Mouse (Mus musculus) hindbrain, embryonic 15.5 days (tissue): ENCODE measurements at regions not wholly inside any gene's neighbourhood (a gene's known extent, or its start where the extent isn't known, plus 50 kb on each side); places are given as distances from the start of the nearest gene placed in this dataset.

Experiments used
- ATAC-seq: fragments of 200-750 bp; cut with Nextera tagmentation; 2 replicates; pipeline ENCODE4 v1.8.0; 2017; ENCODE audit warnings: low read depth, moderate number of reproducible peaks, moderate TSS enrichment; ENCODE audit not compliant: low FRiP score
- H3K27ac ChIP-seq: fragments of 300-500 bp; sonication (generic); replicated peaks from 2 replicates; pipeline ENCODE4 v1.5.1; 2015; ENCODE audit warnings: mild to moderate bottlenecking, inconsistent platforms
- H3K27me3 ChIP-seq: fragments of 300-500 bp; sonication (generic); 2 replicates; pipeline ENCODE4 v1.6.1; 2015; ENCODE audit warnings: control low read depth, inconsistent platforms
- H3K36me3 ChIP-seq: fragments of 300-500 bp; sonication (generic); 2 replicates; pipeline ENCODE4 v1.6.1; 2015; ENCODE audit warnings: control low read depth, inconsistent platforms
- H3K4me1 ChIP-seq: fragments of 300-500 bp; sonication (generic); replicated peaks from 2 replicates; pipeline ENCODE4 v1.6.1; 2015; ENCODE audit warnings: control low read depth, inconsistent platforms
- H3K4me2 ChIP-seq: fragments of 300-500 bp; sonication (generic); 2 replicates; pipeline ENCODE4 v1.6.1; 2015; ENCODE audit warnings: moderate library complexity, mild to moderate bottlenecking, inconsistent platforms
- H3K4me3 ChIP-seq: fragments of 300-500 bp; sonication (generic); 2 replicates; pipeline ENCODE4 v1.5.1; 2015; ENCODE audit warnings: mild to moderate bottlenecking, inconsistent platforms
- H3K9ac ChIP-seq: fragments of 300-500 bp; sonication (generic); 2 replicates; pipeline ENCODE4 v1.6.1; 2015; ENCODE audit warnings: inconsistent platforms
- H3K9me3 ChIP-seq: fragments of 300-500 bp; sonication (generic); 2 replicates; pipeline ENCODE4 v1.6.1; 2016; ENCODE audit warnings: control low read depth, inconsistent platforms
- WGBS: fragments of 180-500 bp; shearing (Covaris S2); methylation state at CpG from one replicate; pipeline ENCODE4 v1.1.7; 2015; 5-methylcytosine and 5-hydroxymethylcytosine counted together

DNA sequence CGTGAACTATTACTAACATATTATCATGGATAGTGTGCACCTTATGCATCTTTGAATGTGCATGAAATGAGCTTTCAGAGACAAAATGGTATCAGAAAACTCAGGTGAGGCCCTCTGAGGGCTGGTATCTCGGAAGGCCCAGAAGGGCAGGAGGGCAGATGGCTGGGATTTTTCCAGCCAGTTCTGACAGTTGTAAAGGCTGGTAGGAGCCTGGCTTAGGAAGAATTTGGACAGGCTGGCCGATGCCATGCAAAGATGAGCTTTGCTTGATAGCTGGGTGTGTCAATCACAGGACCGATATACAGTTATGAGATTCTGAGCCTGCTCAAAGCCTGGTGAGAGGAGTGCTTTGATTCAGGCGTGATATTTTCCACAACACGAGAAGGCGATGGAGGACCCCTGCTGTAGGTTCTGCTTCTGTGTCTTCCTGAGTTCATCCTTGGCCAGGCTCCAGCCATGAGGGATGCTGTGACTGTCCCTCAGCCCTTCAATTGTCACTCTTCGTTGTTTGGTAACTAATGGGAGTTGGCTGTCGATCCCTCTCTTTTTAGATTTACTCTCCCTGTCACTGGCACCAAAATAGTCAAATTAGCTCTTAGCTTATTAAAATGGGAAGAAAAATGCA, 159.0 kb upstream of the Sash1 start:
- Histone ChIP-seq H3K36me3 (no peaks in the 10 kb centered on the region), H3K4me1 (no peaks in the 10 kb centered on the region), H3K4me2 (no peak overlapping the region), H3K27me3 (no peaks in the 10 kb centered on the region), H3K4me3 (no peak overlapping the region), H3K9me3 (no peaks in the 10 kb centered on the region), H3K9ac (no peak overlapping the region), H3K27ac (no peak overlapping the region)
- 75% methylated on average over 9 of the region's 9 CpGs for WGBS
- ATAC-seq, result no peak

DNA sequence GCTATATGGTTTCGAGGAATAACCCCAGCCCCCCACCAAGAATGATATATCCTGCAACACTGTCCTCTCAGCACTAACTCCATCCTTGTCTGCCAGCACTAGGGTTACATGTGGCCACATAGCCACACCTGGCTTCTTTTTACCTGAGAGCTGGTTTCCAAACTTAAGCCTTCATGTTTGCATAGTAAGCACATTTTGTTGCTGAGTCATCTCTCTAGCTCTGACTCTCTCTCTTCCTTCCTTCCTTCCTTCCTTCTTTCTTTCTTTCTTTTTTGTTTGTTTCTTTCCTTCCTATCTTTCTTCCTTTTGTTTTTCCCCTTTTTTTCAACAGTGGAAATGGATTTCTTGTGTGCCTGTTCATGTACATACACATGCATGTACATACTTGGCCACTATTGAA, 157.6 kb upstream of the Sash1 start:
- Histone ChIP-seq H3K4me1 (no peaks in the 10 kb centered on the region), H3K27me3 (no peaks in the 10 kb centered on the region), H3K4me2 (no peak overlapping the region), H3K9me3 (no peaks in the 10 kb centered on the region), H3K36me3 (no peaks in the 10 kb centered on the region), H3K4me3 (no peak overlapping the region), H3K9ac (no peak overlapping the region), H3K27ac (no peak overlapping the region)
- WGBS, result 97% methylated on average over 1 of the region's 1 CpGs
- no peak for ATAC-seq

DNA sequence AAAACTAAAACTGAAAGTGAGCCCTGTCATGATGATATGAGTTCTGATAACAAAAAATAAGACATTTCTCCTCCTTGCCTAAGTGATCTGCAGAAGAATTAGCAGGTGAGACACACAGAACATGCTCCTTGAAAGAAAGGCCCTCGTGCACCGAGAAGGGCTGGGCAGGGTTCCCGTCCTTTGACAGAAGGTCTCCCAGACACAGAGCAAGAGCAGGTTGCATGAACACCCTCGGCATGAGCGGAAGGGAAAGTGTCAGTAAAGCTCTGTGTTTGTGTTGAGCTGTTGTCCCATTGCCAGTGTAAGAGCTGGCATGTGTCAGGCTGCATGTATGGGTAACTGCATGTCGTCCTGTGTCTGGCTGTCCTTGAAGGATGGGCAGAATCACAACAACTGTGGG, 144.6 kb upstream of the Sash1 start:
- Histone ChIP-seq H3K4me1 (no peaks in the 10 kb centered on the region), H3K27me3 (no peaks in the 10 kb centered on the region), H3K4me3 (no peak overlapping the region), H3K9me3 (no peaks in the 10 kb centered on the region), H3K36me3 (no peaks in the 10 kb centered on the region), H3K27ac (no peak overlapping the region), H3K4me2 (no peak overlapping the region), H3K9ac (no peak overlapping the region)
- ATAC-seq, result no peak
- 92% methylated on average over 6 of the region's 6 CpGs for WGBS

DNA sequence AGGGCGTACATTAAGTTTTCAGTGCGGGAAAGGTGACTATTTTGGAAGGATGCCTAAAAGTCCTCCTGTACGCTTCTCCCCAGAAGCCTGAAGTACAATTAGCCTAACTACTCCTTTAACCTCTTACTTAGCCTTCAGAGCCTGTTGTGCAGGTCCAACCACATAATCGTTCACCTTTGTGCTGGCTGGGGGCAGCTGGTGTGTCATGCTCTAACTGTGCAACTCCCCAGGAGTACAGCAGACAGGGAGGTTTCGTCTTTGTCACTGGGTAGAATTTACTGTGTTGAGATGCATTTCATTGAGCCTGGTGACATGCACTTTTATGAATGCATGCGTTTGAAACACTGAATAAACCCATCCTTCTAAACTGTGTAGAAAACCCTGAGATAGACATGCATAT, 143.6 kb upstream of the Sash1 start:
- Histone ChIP-seq H3K4me2 (no peak overlapping the region), H3K4me3 (no peak overlapping the region), H3K9me3 (no peaks in the 10 kb centered on the region), H3K27ac (no peak overlapping the region), H3K4me1 (no peaks in the 10 kb centered on the region), H3K27me3 (no peaks in the 10 kb centered on the region), H3K9ac (no peak overlapping the region), H3K36me3 (no peaks in the 10 kb centered on the region)
- 87% methylated on average over 6 of the region's 6 CpGs for WGBS
- ATAC-seq, result no peak

DNA sequence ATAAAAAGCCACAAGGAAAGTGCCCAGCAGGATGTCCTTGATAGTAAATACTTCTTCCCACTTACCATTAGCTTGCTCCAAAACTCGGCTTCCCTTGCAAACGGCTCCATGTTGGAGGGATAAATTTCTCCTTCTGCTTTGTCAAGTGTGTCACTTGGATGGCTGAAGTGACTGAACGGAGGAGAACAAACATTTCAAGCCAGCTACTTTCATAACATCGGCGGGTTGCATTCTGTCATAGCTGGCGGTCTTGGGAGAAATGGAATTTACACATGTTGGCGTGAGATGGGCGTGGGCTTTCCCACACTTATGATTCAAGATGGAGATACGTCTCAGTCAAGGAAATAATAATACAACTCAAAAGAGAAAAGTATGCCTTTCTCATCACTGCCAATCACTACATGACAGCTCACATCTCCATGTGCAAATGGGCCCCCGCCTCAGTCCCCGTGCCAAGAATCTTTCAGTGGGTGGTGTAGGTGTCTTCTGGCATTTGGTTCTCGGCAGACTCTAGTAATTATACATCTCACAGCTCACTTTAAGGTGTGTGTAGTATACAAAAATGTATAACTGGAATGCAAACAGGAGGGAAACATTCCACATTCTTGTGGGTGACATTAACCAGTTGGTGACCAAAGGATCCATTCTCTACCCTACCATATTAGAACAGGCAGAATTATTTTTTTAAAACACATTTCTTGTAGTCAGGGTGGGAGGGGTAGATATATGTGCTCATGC, 141.4 kb upstream of the Sash1 start:
- Histone ChIP-seq H3K9ac (no peak overlapping the region), H3K4me2 (no peak overlapping the region), H3K27ac (no peak overlapping the region), H3K9me3 (no peaks in the 10 kb centered on the region), H3K36me3 (no peaks in the 10 kb centered on the region), H3K4me3 (no peak overlapping the region), H3K4me1 (no peaks in the 10 kb centered on the region), H3K27me3 (no peaks in the 10 kb centered on the region)
- 91% methylated on average over 12 of the region's 12 CpGs for WGBS
- ATAC-seq, result no peak

DNA sequence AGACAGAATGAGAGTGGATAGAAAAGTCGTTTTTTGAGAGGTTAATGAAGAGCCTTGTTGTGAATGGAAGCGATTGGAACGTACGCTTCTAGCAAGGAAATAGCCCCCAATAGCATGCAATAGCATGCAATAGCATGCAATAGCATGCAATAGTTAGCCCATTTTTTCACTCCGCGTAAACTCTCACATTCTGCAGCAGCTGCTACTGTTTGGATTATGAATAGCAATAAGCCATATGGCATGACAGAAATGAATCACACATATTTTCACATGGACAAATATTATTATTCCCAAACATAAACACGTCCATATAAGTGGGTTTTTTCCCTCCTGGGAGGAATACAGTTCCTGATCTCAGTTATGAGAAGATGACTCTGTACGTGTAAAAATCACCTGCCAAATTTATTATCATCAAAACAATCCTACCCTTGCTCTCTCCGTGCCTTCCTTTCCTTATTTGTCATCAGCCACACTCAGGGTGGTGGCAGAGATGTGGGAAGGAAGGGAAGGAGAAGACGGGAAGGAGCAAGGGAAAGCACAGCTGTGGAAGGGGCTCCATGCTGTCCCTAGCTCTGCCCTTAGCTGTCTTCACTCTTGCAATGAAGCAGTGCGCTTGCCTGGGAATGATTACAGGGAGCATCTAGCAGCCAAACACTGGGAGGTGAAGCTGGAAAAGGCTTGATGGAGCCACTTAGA, 129.1 kb upstream of the Sash1 start:
- WGBS, result 61% methylated on average over 11 of the region's 11 CpGs

DNA sequence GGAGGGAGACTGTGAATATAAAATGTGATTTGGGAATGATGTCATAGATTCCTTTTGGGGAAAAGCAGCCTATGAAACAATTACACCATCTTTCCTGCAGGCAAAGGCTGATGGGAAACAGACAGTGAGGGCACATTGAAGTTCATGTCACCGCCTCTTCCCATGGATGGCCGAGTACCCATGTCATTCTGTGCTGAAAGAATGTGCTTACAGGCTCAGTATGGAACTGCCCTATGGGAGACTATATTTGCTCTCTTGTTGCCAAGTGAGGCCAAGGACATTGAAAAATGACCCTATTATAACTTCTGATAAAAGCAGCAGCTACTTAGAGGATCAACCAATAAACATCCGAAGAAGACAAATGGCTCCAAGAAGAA, 127.7 kb upstream of the Sash1 start:
- no peaks in the 10 kb centered on the region for H3K9me3 ChIP-seq
- no peak overlapping the region for H3K4me2 ChIP-seq
- peak; percentile 42; the same call in 1 of the 2 replicates for ATAC-seq
- H3K36me3 ChIP-seq, result no peaks in the 10 kb centered on the region
- 49% methylated on average over 3 of the region's 3 CpGs for WGBS
- H3K4me1 ChIP-seq, result peaks cover 7% of the 10 kb centered on the region; the same call in 1 of the 2 replicates
- no peak overlapping the region for H3K4me3 ChIP-seq
- H3K27me3 ChIP-seq, result no peaks in the 10 kb centered on the region
- H3K27ac ChIP-seq, result no peak overlapping the region
- no peak overlapping the region for H3K9ac ChIP-seq

More for the DNA sequence above, 129.1 kb upstream of the Sash1 start:
- H3K4me1 ChIP-seq, result peaks cover 12% of the 10 kb centered on the region
- no peaks in the 10 kb centered on the region for H3K36me3 ChIP-seq
- ATAC-seq, result no peak
- no peak overlapping the region for H3K4me3 ChIP-seq
- no peaks in the 10 kb centered on the region for H3K9me3 ChIP-seq
- H3K27ac ChIP-seq, result no peak overlapping the region
- H3K27me3 ChIP-seq, result no peaks in the 10 kb centered on the region
- no peak overlapping the region for H3K4me2 ChIP-seq
- H3K9ac ChIP-seq, result no peak overlapping the region

DNA sequence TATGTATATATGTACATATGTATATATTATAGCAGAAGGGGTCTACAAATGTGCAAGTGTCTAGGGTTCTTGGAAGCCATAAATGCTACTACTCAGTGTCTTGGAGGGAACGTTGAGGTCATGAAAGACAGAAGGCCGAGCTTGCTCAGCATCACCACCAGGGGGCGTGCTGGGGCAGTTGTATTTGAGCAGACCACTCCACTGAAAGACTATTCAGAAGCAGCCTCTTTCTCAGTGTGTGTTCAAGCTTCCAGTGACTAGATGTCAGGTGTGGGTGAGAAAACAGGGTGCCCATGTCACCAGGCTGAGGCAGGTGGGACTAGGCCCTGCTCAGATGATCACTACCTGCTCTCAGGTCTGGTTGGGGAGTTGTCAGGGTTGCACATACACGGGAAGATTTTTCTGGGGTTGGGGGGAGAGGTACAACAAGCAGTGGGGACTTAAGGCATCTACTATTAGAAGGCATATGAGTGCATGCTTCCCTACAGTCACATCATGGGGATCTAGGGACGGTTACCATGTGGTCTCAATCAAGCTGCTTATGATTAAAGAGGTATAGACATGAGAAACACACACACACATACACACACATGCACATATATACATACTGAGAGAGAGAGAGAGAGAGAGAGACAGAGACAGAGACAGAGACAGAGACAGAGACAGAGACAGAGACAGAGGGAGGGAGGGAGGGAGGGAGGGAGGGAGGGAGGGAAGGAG, 127.1 kb upstream of the Sash1 start:
- no peaks in the 10 kb centered on the region for H3K9me3 ChIP-seq
- peaks cover 7% of the 10 kb centered on the region; the same call in 1 of the 2 replicates for H3K4me1 ChIP-seq
- H3K27ac ChIP-seq, result no peak overlapping the region
- H3K9ac ChIP-seq, result no peak overlapping the region
- 41% methylated on average over 5 of the region's 5 CpGs for WGBS
- peak; percentile 55 for ATAC-seq
- H3K4me3 ChIP-seq, result no peak overlapping the region
- H3K36me3 ChIP-seq, result no peaks in the 10 kb centered on the region
- no peak overlapping the region for H3K4me2 ChIP-seq
- no peaks in the 10 kb centered on the region for H3K27me3 ChIP-seq

DNA sequence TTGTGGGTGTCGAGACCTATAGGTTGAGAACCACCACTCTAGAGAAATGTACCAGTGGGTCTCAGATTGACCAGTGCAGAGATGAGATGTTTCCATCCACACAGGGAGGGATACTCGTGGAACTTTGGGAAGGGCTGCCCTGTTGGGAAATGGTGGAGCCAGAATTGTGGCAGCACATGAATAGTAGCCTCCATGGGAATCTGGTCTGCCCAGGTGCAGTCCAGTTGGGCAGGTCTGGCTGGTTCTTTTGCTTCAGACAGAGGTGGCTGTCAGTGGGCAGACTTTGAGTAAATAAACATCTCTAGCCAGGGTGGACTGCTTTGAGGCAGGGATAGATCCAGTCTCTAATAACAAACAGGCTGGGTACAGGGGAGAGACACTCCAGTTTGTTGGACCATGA, 126.0 kb upstream of the Sash1 start:
- no peak for ATAC-seq
- WGBS, result 85% methylated on average over 2 of the region's 2 CpGs

DNA sequence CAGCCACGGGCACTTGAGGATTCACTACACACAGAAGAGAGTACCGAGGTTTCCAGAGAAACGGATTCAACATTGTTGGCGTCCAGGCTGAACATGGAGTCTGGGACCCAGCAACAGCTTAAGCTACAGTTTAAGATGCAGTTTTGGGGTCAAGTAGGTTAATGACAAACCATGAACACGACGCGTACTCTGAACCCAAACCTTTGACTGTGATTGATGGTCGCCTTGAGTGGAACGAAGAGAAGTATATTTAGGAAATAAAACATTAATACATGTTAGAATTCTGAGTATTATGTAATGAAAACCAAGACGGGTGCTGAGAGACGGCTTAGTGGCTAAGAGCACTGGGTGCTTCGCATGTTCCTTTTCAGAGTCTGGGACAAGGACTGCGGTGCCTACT, 124.3 kb upstream of the Sash1 start:
- 81% methylated on average over 13 of the region's 13 CpGs for WGBS
- no peak overlapping the region for H3K27ac ChIP-seq
- no peak overlapping the region for H3K4me3 ChIP-seq
- H3K9ac ChIP-seq, result no peak overlapping the region
- no peaks in the 10 kb centered on the region for H3K9me3 ChIP-seq
- no peak for ATAC-seq
- H3K36me3 ChIP-seq, result no peaks in the 10 kb centered on the region
- peaks cover 6% of the 10 kb centered on the region; the same call in 1 of the 2 replicates for H3K4me1 ChIP-seq
- H3K4me2 ChIP-seq, result no peak overlapping the region
- H3K27me3 ChIP-seq, result no peaks in the 10 kb centered on the region

More for the DNA sequence above, 126.0 kb upstream of the Sash1 start:
- Histone ChIP-seq H3K9ac (no peak overlapping the region), H3K27ac (no peak overlapping the region), H3K4me3 (no peak overlapping the region), H3K4me1 (peaks cover 7% of the 10 kb centered on the region; the same call in 1 of the 2 replicates), H3K36me3 (no peaks in the 10 kb centered on the region), H3K4me2 (no peak overlapping the region), H3K27me3 (no peaks in the 10 kb centered on the region), H3K9me3 (no peaks in the 10 kb centered on the region)

DNA sequence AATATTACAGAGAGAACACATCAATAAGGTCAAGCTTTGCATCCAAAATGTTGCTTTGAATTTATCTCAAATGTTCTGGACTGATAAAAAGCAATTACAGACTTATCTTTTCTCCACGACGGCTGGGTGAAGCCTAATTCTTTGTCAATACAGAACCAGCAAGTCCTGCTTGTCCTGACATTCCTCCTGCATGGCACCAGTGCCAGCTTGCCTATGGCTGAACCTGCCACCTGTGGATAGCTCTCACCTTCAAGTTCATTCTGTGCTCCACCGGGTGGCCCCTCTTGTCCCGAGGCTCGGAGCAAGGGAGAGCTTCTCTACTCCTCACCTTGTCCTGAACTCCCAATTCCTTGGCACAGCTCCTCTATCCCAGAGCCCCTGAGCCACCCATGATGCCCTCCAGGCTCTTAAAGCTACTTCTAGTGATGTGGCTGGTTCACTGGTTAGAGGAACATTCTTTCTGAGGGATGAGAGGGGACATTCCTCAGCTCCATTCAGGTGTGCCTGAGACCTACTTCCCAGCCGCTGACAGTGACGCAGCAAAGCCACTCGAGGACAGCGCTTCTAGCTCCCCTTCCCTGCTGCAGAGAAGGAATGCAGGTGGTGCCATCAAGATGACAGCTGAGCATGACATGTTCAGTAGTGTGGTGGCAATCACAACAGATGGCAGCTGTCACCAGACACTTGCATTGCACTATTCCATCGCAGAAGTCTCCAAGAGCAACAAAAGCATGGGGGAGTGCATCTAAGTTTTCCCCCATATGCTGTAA, 119.5 kb upstream of the Sash1 start:
- Histone ChIP-seq H3K27me3 (no peaks in the 10 kb centered on the region), H3K36me3 (no peaks in the 10 kb centered on the region), H3K9ac (no peak overlapping the region), H3K4me3 (no peak overlapping the region), H3K9me3 (no peaks in the 10 kb centered on the region), H3K4me1 (no peaks in the 10 kb centered on the region), H3K4me2 (no peak overlapping the region), H3K27ac (no peak overlapping the region)
- WGBS, result 68% methylated on average over 10 of the region's 10 CpGs
- no peak for ATAC-seq
